Mouse (Mus musculus): ENCODE measurements at regions not wholly inside any gene's neighbourhood (a gene's known extent, or its start where the extent isn't known, plus 50 kb on each side); places are given as distances from the start of the nearest gene placed in this dataset.

DNA sequence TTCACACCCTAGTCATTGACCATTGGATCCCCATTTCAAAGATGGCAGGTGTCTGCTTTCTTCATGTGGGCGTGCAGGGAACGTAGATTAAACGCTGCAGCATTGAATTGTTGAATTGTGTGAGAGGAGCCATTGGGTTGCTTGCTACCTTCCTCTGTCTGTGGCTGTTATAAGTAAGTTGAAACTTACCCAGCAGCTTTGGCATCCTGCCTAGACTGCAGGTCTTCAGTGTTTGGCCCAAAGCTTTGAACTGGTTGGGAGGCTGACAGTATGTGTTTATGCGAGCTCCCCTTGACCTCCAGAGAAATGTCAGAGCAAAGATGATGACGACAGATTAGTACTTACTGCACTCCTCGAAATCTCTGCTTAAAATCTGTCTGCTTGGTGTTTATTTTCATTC lies 473.8 kb downstream of the Irx1 start:
- TF ChIP-seq CTCF (IDR thresholded peaks at IDR 0.05; ENCODE audit: low read depth) (no peak), EP300 (IDR thresholded peaks at IDR 0.05; ENCODE audit: low read depth) (no peak)

All from liver, postnatal 0 days (tissue).